Mouse (Mus musculus) CH12.LX (cell line): ENCODE measurements around the gene Prr5l. TPM values are rescaled to one million over a fixed set of nuclear protein-coding genes. Genes with fewer than 3 reads are reported as not detected.

ENCODE experiments used
- DNase-seq: peaks from one replicate; pipeline ENCODE4 v3.0.0-alpha.2; 2013; ENCODE audit errors: extremely low read depth
- H3K27ac ChIP-seq: 2 replicates; pipeline ENCODE4 v1.5.1; 2012; ENCODE audit warnings: low read depth, mild to moderate bottlenecking, control low read depth, moderate library complexity; ENCODE audit not compliant: insufficient read depth
- H3K27me3 ChIP-seq: replicated peaks from 2 replicates; pipeline ENCODE3; 2012; ENCODE audit warnings: inconsistent platforms
- H3K36me3 ChIP-seq, 2 experiments: replicated peaks in 1 of 2; 2 replicates each; pipeline versions ENCODE3 to v1.6.1; 2012; ENCODE audit warnings: inconsistent platforms in 1 of 2, low read length in 1 of 2, mild to moderate bottlenecking in 1 of 2, mixed read lengths in 1 of 2, moderate library complexity in 1 of 2; ENCODE audit not compliant: control insufficient read depth in 1 of 2, insufficient read depth in 1 of 2
- H3K4me1 ChIP-seq, 2 experiments: 2 replicates each; pipeline ENCODE4 v1.6.1; 2012; ENCODE audit warnings: inconsistent platforms in 1 of 2, moderate library complexity in 1 of 2; ENCODE audit not compliant: insufficient read depth in 2 of 2, control insufficient read depth in 1 of 2
- H3K4me2 ChIP-seq: 2 replicates; pipeline ENCODE4 v1.6.1; 2012; ENCODE audit warnings: low read depth, mild to moderate bottlenecking, control low read depth; ENCODE audit not compliant: poor library complexity, insufficient read depth, severe bottlenecking
- H3K4me3 ChIP-seq, 3 experiments: fragments of 150-350 bp in 1 of 3; sonication (generic) in 1 of 3; replicated peaks in 1 of 3; 2 replicates each; pipeline versions ENCODE3 to v1.5.1; 2011 to 2012; ENCODE audit warnings: low read depth in 2 of 3, low read length in 2 of 3, mild to moderate bottlenecking in 2 of 3, moderate library complexity in 2 of 3, control low read depth in 1 of 3, improper control_type of control experiment in 1 of 3, inconsistent platforms in 1 of 3, mixed read lengths in 1 of 3; ENCODE audit not compliant: poor library complexity in 1 of 3
- H3K79me2 ChIP-seq: replicated peaks from 2 replicates; pipeline ENCODE4 v1.6.1; 2012; ENCODE audit warnings: mild to moderate bottlenecking, moderate library complexity; ENCODE audit not compliant: control insufficient read depth, poor library complexity, insufficient read depth, severe bottlenecking; ENCODE audit errors: extremely low read depth
- H3K9ac ChIP-seq: 2 replicates; pipeline ENCODE4 v1.6.1; 2012; ENCODE audit warnings: low read depth, mild to moderate bottlenecking, control low read depth, moderate library complexity; ENCODE audit not compliant: insufficient read depth
- H3K9me3 ChIP-seq: replicated peaks from 2 replicates; pipeline ENCODE3; 2012; ENCODE audit warnings: low read length, inconsistent platforms, mixed read lengths
- BHLHE40 ChIP-seq: IDR thresholded peaks from 2 replicates; pipeline ENCODE4 v1.6.1; 2011; ENCODE audit warnings: mild to moderate bottlenecking, low read depth, low read length, improper control_type of control experiment
- CHD1 ChIP-seq: IDR thresholded peaks from 2 replicates; pipeline ENCODE4 v1.6.1; 2012; ENCODE audit warnings: low read depth, low read length, improper control_type of control experiment, inconsistent platforms
- CHD2 ChIP-seq: IDR thresholded peaks from 2 replicates; pipeline ENCODE4 v1.6.1; 2011; ENCODE audit warnings: low read length, improper control_type of control experiment
- CTCF ChIP-seq, 2 experiments: IDR thresholded peaks in 1 of 2; conservative IDR thresholded peaks in 1 of 2; 2 replicates each; pipeline ENCODE4 v1.5.1; 2011 to 2012; ENCODE audit warnings: low read depth in 2 of 2, low read length in 2 of 2, improper control_type of control experiment in 1 of 2, inconsistent platforms in 1 of 2, mild to moderate bottlenecking in 1 of 2, moderate library complexity in 1 of 2
- E2F4 ChIP-seq: IDR thresholded peaks from 2 replicates; pipeline ENCODE4 v1.6.1; 2011; ENCODE audit warnings: low read depth, low read length, improper control_type of control experiment; ENCODE audit not compliant: insufficient replicate concordance
- ELF1 ChIP-seq: IDR thresholded peaks from 2 replicates; pipeline ENCODE4 v1.6.1; 2014; ENCODE audit warnings: low read depth, mild to moderate bottlenecking, inconsistent platforms, low read length, improper control_type of control experiment
- EP300 ChIP-seq: IDR thresholded peaks from 2 replicates; pipeline ENCODE4 v1.6.1; 2011; ENCODE audit warnings: low read length, improper control_type of control experiment
- ETS1 ChIP-seq: conservative IDR thresholded peaks from 2 replicates; pipeline ENCODE4 v1.6.1; 2012; ENCODE audit warnings: low read depth, mild to moderate bottlenecking, inconsistent platforms, low read length, improper control_type of control experiment, moderate library complexity
- GABPA ChIP-seq: IDR thresholded peaks from 2 replicates; pipeline ENCODE4 v1.6.1; 2012; ENCODE audit warnings: low read depth, low read length, improper control_type of control experiment, inconsistent platforms; ENCODE audit not compliant: insufficient replicate concordance
- HCFC1 ChIP-seq: IDR thresholded peaks from 2 replicates; pipeline ENCODE4 v1.6.1; 2012; ENCODE audit warnings: low read depth, mild to moderate bottlenecking, inconsistent platforms, low read length, improper control_type of control experiment
- KAT2A ChIP-seq: IDR thresholded peaks from 2 replicates; pipeline ENCODE4 v1.6.1; 2012; ENCODE audit warnings: low read length, improper control_type of control experiment, inconsistent platforms; ENCODE audit not compliant: insufficient replicate concordance
- MAFK ChIP-seq: IDR thresholded peaks from 2 replicates; pipeline ENCODE4 v1.6.1; 2011; ENCODE audit warnings: low read length, improper control_type of control experiment; ENCODE audit not compliant: insufficient replicate concordance
- MAX ChIP-seq: IDR thresholded peaks from 2 replicates; pipeline ENCODE4 v1.6.1; 2011; ENCODE audit warnings: low read length, improper control_type of control experiment
- MEF2A ChIP-seq: IDR thresholded peaks from 2 replicates; pipeline ENCODE4 v1.6.1; 2014; ENCODE audit warnings: low read depth, mild to moderate bottlenecking, inconsistent platforms, low read length, improper control_type of control experiment, borderline replicate concordance
- MXI1 ChIP-seq: IDR thresholded peaks from 2 replicates; pipeline ENCODE4 v1.6.1; 2011; ENCODE audit warnings: mild to moderate bottlenecking, low read depth, low read length, improper control_type of control experiment
- NELFE ChIP-seq: IDR thresholded peaks from 2 replicates; pipeline ENCODE4 v1.6.1; 2011; ENCODE audit warnings: low read depth, low read length, improper control_type of control experiment
- NRF1 ChIP-seq: IDR thresholded peaks from 2 replicates; pipeline ENCODE4 v1.6.1; 2014; ENCODE audit warnings: low read depth, mild to moderate bottlenecking, inconsistent platforms, low read length, improper control_type of control experiment, moderate library complexity
- RAD21 ChIP-seq: IDR thresholded peaks from 2 replicates; pipeline ENCODE4 v1.6.1; 2011; ENCODE audit warnings: low read depth, mild to moderate bottlenecking, low read length, improper control_type of control experiment, moderate library complexity
- SIN3A ChIP-seq: IDR thresholded peaks from 2 replicates; pipeline ENCODE4 v1.6.1; 2012; ENCODE audit warnings: low read length, improper control_type of control experiment, inconsistent platforms
- SMC3 ChIP-seq: IDR thresholded peaks from 2 replicates; pipeline ENCODE4 v1.6.1; 2011; ENCODE audit warnings: low read depth, low read length, improper control_type of control experiment
- TBP ChIP-seq: conservative IDR thresholded peaks from 2 replicates; pipeline ENCODE4 v1.6.1; 2011; ENCODE audit warnings: low read depth, low read length, improper control_type of control experiment
- TCF12 ChIP-seq: IDR thresholded peaks from 2 replicates; pipeline ENCODE4 v1.6.1; 2014; ENCODE audit warnings: low read depth, mild to moderate bottlenecking, inconsistent platforms, low read length, improper control_type of control experiment
- USF1 ChIP-seq: IDR thresholded peaks from 2 replicates; pipeline ENCODE4 v1.6.1; 2014; ENCODE audit warnings: low read depth, mild to moderate bottlenecking, inconsistent platforms, low read length, improper control_type of control experiment
- USF2 ChIP-seq: conservative IDR thresholded peaks from 2 replicates; pipeline ENCODE4 v1.6.1; 2011; ENCODE audit warnings: low read depth, low read length, improper control_type of control experiment
- ZC3H11A ChIP-seq: IDR thresholded peaks from 2 replicates; pipeline ENCODE4 v1.6.1; 2012; ENCODE audit warnings: low read depth, mild to moderate bottlenecking, inconsistent platforms, low read length, improper control_type of control experiment
- ZKSCAN1 ChIP-seq: IDR thresholded peaks from 2 replicates; pipeline ENCODE4 v1.6.1; 2012; ENCODE audit warnings: low read depth, inconsistent platforms, low read length, improper control_type of control experiment, borderline replicate concordance
- dilution Hi-C: fragments of 300-500 bp; cut with MboI; formaldehyde crosslinking; loops from 2 replicates; pipeline ENCODE4 v1.14.3; 2020; ENCODE audit warnings: low sequenced_read_pairs; ENCODE audit not compliant: extremely low pct_unique_long_range_greater_than_20kb, extremely low pct_ligation_motif_present
- in situ Hi-C: fragments of 300-500 bp; cut with MboI; formaldehyde crosslinking; loops from 3 replicates; pipeline ENCODE4 v1.14.3; 2019; ENCODE audit warnings: low sequenced_read_pairs, low pct_ligation_motif_present, low pct_unique_long_range_greater_than_20kb, mixed read lengths
- polyA plus RNA-seq: library from polyadenylated mRNA; unstranded; fragments of >175 nt; gene quantifications from 2 replicates; pipeline ENCODE4 v1.2.1, GENCODE M21; 2012; ENCODE audit warnings: low read depth; ENCODE audit not compliant: insufficient read length
- total RNA-seq, 2 experiments: library from RNA; depleted of rRNA; stranded (reverse); fragments of 300-350 nt in 1 of 2; fragments of >200 nt in 1 of 2; gene quantifications; 2 replicates each; pipeline ENCODE4 v1.2.3; 2012 to 2014

Gene Prr5l
- total and polyA plus RNA-seq, 3 experiments: 0.21 to 0.93 TPM; not detected in 1

GRCm38 (mm10) chr2:101862219-101863123 is 20.4 kb downstream of the Prr5l start:
- Histone ChIP-seq H3K27me3 (no peaks in the 10 kb centered on the region), H3K4me1 (peaks cover 0 to 3% of the 10 kb centered on the region in 2 experiments; a peak in 1 of 4 replicates), H3K9me3 (no peaks in the 10 kb centered on the region), H3K27ac (no peak overlapping the region), H3K4me3 (no peak overlapping the region), H3K36me3 (no peaks in the 10 kb centered on the region), H3K9ac (no peak overlapping the region), H3K79me2 (no peaks in the 10 kb centered on the region), H3K4me2 (no peak overlapping the region)
- no peak for DNase-seq
- in situ Hi-C loops (no loop called here), dilution Hi-C loops (no loop called here)
- TF ChIP-seq EP300 (no peak), KAT2A (no peak), ZKSCAN1 (no peak), MAX (no peak), ELF1 (no peak), USF2 (no peak), MXI1 (no peak), CHD2 (no peak), CHD1 (no peak), NELFE (no peak), USF1 (no peak), HCFC1 (no peak), E2F4 (no peak), TBP (no peak), GABPA (no peak), NRF1 (no peak)
- TF ChIP-seq, all 38 proteins: peak for 0

GRCm38 (mm10) chr2:101860920-101861485 is 21.8 kb downstream of the Prr5l start:
- H3K9ac ChIP-seq: no peak overlapping the region
- no peak for DNase-seq
- H3K4me3 ChIP-seq: no peak overlapping the region
- no peaks in the 10 kb centered on the region for H3K79me2 ChIP-seq
- in situ Hi-C loops: no loop called here
- H3K36me3 ChIP-seq: no peaks in the 10 kb centered on the region
- no peak for TF ChIP-seq MAX
- no peak for TF ChIP-seq SMC3
- no peak for TF ChIP-seq ELF1
- no peak for TF ChIP-seq MAFK
- no peak for TF ChIP-seq MEF2A
- TF ChIP-seq ZC3H11A: no peak
- no peak for TF ChIP-seq RAD21
- no peak for TF ChIP-seq ETS1
- no peak for TF ChIP-seq CHD2
- no peak for TF ChIP-seq SIN3A
- TF ChIP-seq GABPA: no peak
- no peak for TF ChIP-seq BHLHE40
- no peak for TF ChIP-seq TCF12
- TF ChIP-seq CTCF (conservative IDR thresholded peaks at IDR 0.05 in 1 of 2, IDR thresholded peaks at IDR 0.05 in 1 of 2; ENCODE audit: low read depth in 2 of 2, low read length in 2 of 2): no peak
- TF ChIP-seq NELFE: no peak
- H3K27me3 ChIP-seq: no peaks in the 10 kb centered on the region
- dilution Hi-C loops: no loop called here
- no peak overlapping the region for H3K4me2 ChIP-seq
- H3K27ac ChIP-seq: no peak overlapping the region
- H3K4me1 ChIP-seq: peaks cover 7 to 17% of the 10 kb centered on the region in 2 experiments
- no peaks in the 10 kb centered on the region for H3K9me3 ChIP-seq
